Mouse (Mus musculus) hindbrain, embryonic 13.5 days (tissue): ENCODE measurements around the gene Gm3127. TPM values are rescaled to one million over a fixed set of nuclear protein-coding genes. Genes with fewer than 3 reads are reported as not detected.
"Not testable (repeated sequence)": the region's sequence is repeated elsewhere in the genome, so short reads cannot be mapped to it uniquely, and the experiment has no call there.

Source experiments
- ATAC-seq: fragments of 200-750 bp; cut with Nextera tagmentation; 2 replicates; pipeline ENCODE4 v1.8.0; 2017; ENCODE audit warnings: moderate TSS enrichment; ENCODE audit not compliant: low FRiP score
- H3K27ac ChIP-seq: fragments of 300-500 bp; sonication (generic); 2 replicates; pipeline ENCODE4 v1.5.1; 2015; ENCODE audit warnings: inconsistent platforms, mild to moderate bottlenecking, moderate library complexity
- H3K27me3 ChIP-seq: fragments of 300-500 bp; sonication (generic); 2 replicates; pipeline ENCODE4 v1.6.1; 2015; ENCODE audit warnings: mild to moderate bottlenecking, inconsistent platforms
- H3K36me3 ChIP-seq: fragments of 300-500 bp; sonication (generic); 2 replicates; pipeline ENCODE4 v1.6.1; 2015; ENCODE audit warnings: mild to moderate bottlenecking, inconsistent platforms
- H3K4me1 ChIP-seq: fragments of 300-500 bp; sonication (generic); replicated peaks from 2 replicates; pipeline ENCODE4 v1.6.1; 2015; ENCODE audit warnings: inconsistent platforms
- H3K4me2 ChIP-seq: fragments of 300-500 bp; sonication (generic); 2 replicates; pipeline ENCODE4 v1.6.1; 2015; ENCODE audit warnings: inconsistent platforms, mild to moderate bottlenecking, moderate library complexity
- H3K4me3 ChIP-seq: fragments of 300-500 bp; sonication (generic); 2 replicates; pipeline ENCODE4 v1.5.1; 2015; ENCODE audit warnings: mild to moderate bottlenecking, inconsistent platforms
- H3K9ac ChIP-seq: fragments of 300-500 bp; sonication (generic); 2 replicates; pipeline ENCODE4 v1.6.1; 2015; ENCODE audit warnings: mild to moderate bottlenecking, inconsistent platforms
- H3K9me3 ChIP-seq: fragments of 300-500 bp; sonication (generic); 2 replicates; pipeline ENCODE4 v1.6.1; 2016; ENCODE audit warnings: inconsistent platforms
- WGBS: fragments of 180-500 bp; shearing (Covaris S2); methylation state at CpG from one replicate; pipeline ENCODE4 v1.1.7; 2015; 5-methylcytosine and 5-hydroxymethylcytosine counted together
- polyA plus RNA-seq: library from polyadenylated mRNA; unstranded; fragments of >200 nt; fragmentation: Nextera tagmentation; extraction: Ambion mirVana; gene quantifications from 2 replicates; pipeline ENCODE4 v1.2.1, GENCODE M21; 2015

Gene Gm3127
- polyA plus RNA-seq = not detected in 2 replicates

GRCm38 (mm10) chr14:4164730-4165129 lies at the start of gene Gm3127:
Gm3127 (plus strand) TSS chr14:4165030.
- WGBS = 90% methylated on average over 1 of the region's 2 CpGs
- H3K27ac ChIP-seq, H3K4me1 ChIP-seq, H3K4me3 ChIP-seq, H3K9ac ChIP-seq, H3K36me3 ChIP-seq, H3K27me3 ChIP-seq, H3K9me3 ChIP-seq, H3K4me2 ChIP-seq, ATAC-seq: not testable (repeated sequence)

- not testable (repeated sequence) for H3K4me3 ChIP-seq, H3K27ac ChIP-seq, H3K9ac ChIP-seq, H3K36me3 ChIP-seq, ATAC-seq, H3K27me3 ChIP-seq, H3K4me1 ChIP-seq, H3K9me3 ChIP-seq, H3K4me2 ChIP-seq
- 97% methylated on average over 4 of the region's 4 CpGs for WGBS
These were observed 23.2 kb upstream of the Gm3127 start for GRCm38 (mm10) chr14:4141646-4142045.

DNA sequence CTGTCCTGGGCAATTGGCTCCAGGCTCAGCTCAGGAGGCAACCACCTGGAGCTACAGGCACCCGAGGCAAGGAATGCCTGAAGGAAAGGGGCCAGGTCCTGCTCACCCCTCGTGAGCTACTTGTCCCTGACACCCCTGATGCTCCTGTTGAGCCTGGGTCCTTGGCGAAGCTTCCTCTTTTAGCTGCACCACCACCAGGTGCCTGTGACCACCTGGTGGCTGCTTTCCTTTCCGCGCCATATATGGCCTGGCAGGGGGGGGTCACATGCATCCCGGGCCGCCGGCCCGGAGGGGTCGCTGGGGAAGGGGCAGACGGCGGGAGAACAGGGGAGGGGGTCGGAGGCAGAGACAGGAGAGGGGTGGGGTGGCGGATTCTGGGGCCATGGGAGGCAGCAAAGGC lies 17.2 kb downstream of the Gm3127 start:
- 1% methylated on average over 9 of the region's 14 CpGs for WGBS
- H3K4me1 ChIP-seq, H3K27me3 ChIP-seq, H3K9me3 ChIP-seq, H3K27ac ChIP-seq, ATAC-seq, H3K36me3 ChIP-seq: not testable (repeated sequence)
- Histone ChIP-seq H3K4me3 (peak overlapping the region; percentile 42), H3K9ac (peak overlapping the region; percentile 69), H3K4me2 (peak overlapping the region; percentile 63)

GRCm38 (mm10) chr14:4182491-4183210 lies 17.8 kb downstream of the Gm3127 start, which contains the start of gene Gm2974:
Gm2974 (plus strand) TSS chr14:4182576.
- WGBS = 20% methylated on average over 32 of the region's 59 CpGs
- H3K27me3 ChIP-seq, H3K36me3 ChIP-seq, H3K4me1 ChIP-seq, H3K27ac ChIP-seq, ATAC-seq, H3K9me3 ChIP-seq: not testable (repeated sequence)
- peak within 1 kb of the TSS; percentile 69 for H3K9ac ChIP-seq
- peak within 1 kb of the TSS; percentile 63 for H3K4me2 ChIP-seq
- H3K4me3 ChIP-seq = peak within 1 kb of the TSS; percentile 42

- not testable (repeated sequence) for H3K27ac ChIP-seq, H3K9ac ChIP-seq, H3K4me2 ChIP-seq, ATAC-seq, H3K27me3 ChIP-seq, H3K36me3 ChIP-seq, H3K9me3 ChIP-seq, H3K4me3 ChIP-seq, H3K4me1 ChIP-seq
- WGBS = 34% methylated on average over 8 of the region's 10 CpGs
These were observed 18.5 kb downstream of the Gm3127 start for GRCm38 (mm10) chr14:4183375-4183774.

Other genes starting within 250 kb of the Gm3127 start
- gene Gm3029, start 233.3 kb upstream of the Gm3127 start, polyA plus RNA-seq = not detected in 2 replicates
- gene Gm3095, start 201.5 kb upstream of the Gm3127 start, polyA plus RNA-seq = 0.96 and 1.1 TPM in 2 replicates
- not detected in 2 replicates for gene Gm3099, start 166.6 kb upstream of the Gm3127 start, polyA plus RNA-seq
- 2.6 and 3.1 TPM in 2 replicates for gene Gm5796, start 141.1 kb upstream of the Gm3127 start, polyA plus RNA-seq
- not detected in 2 replicates for gene Gm3115, start 80.9 kb upstream of the Gm3127 start, polyA plus RNA-seq
- 2.0 and 4.9 TPM in 2 replicates for gene Gm8108, start 54.5 kb upstream of the Gm3127 start, polyA plus RNA-seq
- gene Gm2974, start 17.5 kb downstream of the Gm3127 start, polyA plus RNA-seq = 4.4 and 4.9 TPM in 2 replicates
- gene Gm3138, start 84.6 kb downstream of the Gm3127 start, polyA plus RNA-seq = not detected in 2 replicates
- not detected in 2 replicates for gene Gm3149, start 152.3 kb downstream of the Gm3127 start, polyA plus RNA-seq
- 3.7 and 4.0 TPM in 2 replicates for gene 2610042L04Rik, start 169.7 kb downstream of the Gm3127 start, polyA plus RNA-seq
- gene Gm3159, start 232.5 kb downstream of the Gm3127 start, polyA plus RNA-seq = not detected in 2 replicates